Comparison of ENCODE assay signal across 12 mouse cellular contexts in genomic region chr1:22627013-22627412, GRCm38 (mm10).
DNase-seq lines count a peak whose midpoint lies in the region; ATAC-seq and TF ChIP-seq lines count a peak whose summit lies in the region.
"Had no signal": no experiment of that assay in that cellular context is flagged by ENCODE, and none has a peak within 500 bp of the region (broad histone marks: within the 10 kb centered on the region; RNA-seq: fewer than 3 reads in every experiment).

No protein-coding gene starts in this region.

- 0 out of 2 replicates have a peak, but pooled peaks have one; percentile 16 for TF ChIP-seq CTCF in kidney, adult 2 months (conservative IDR thresholded peaks at IDR 0.05; ENCODE audit: insufficient read depth, insufficient read length, low read depth, low read length)
- TF ChIP-seq CTCF in intestine, postnatal 0 days (IDR thresholded peaks at IDR 0.05; ENCODE audit: low read depth) = peak; percentile 62

- 35% methylated on average over 5 of the region's 5 CpGs for WGBS in kidney, adult 2 months
- 27% methylated on average over 5 of the region's 5 CpGs for WGBS in intestine, postnatal 0 days

- peak; percentile 42 for DNase-seq in cerebellum, adult 9-11 months
- DNase-seq in cerebellum, postnatal 4 days (ENCODE audit: low spot score in 2 of 2) = no peak
- no peak for DNase-seq in kidney, adult 2 months
- no peak for DNase-seq in kidney, postnatal 10 days
- peak; percentile 1 for DNase-seq in 416B (ENCODE audit: low read depth)
- DNase-seq in adrenal gland, adult 8-10 months = no peak
- DNase-seq in frontal cortex, postnatal 36 days (ENCODE audit: low spot score in 2 of 2) = no peak
- DNase-seq: kidney, postnatal 14 days; right cerebral cortex, postnatal 4 days had no signal

- no peak overlapping the region for H3K27ac ChIP-seq in kidney, adult 2 months (ENCODE audit: insufficient read depth, low read depth, low read length)
- no peak overlapping the region for H3K27ac ChIP-seq in intestine, postnatal 0 days (ENCODE audit: low read depth, low read length)
- H3K27ac ChIP-seq: limb, embryonic 10.5 days; lung, embryonic 15.5 days had no signal

- H3K4me2 ChIP-seq in intestine, postnatal 0 days (replicated peaks; ENCODE audit: low read depth) = no peak overlapping the region
- H3K4me2 ChIP-seq: lung, embryonic 15.5 days had no signal

- no peak for ATAC-seq in intestine, postnatal 0 days

- no peaks in the 10 kb centered on the region for H3K36me3 ChIP-seq in kidney, adult 2 months (ENCODE audit: control insufficient read depth, insufficient read depth, low read length)
- no peaks in the 10 kb centered on the region for H3K36me3 ChIP-seq in intestine, postnatal 0 days (ENCODE audit: control insufficient read depth, insufficient read depth)
- H3K36me3 ChIP-seq: limb, embryonic 10.5 days; lung, embryonic 15.5 days had no signal

- H3K4me3 ChIP-seq in kidney, adult 2 months (ENCODE audit: insufficient read depth, low read depth, low read length) = no peak overlapping the region
- no peak overlapping the region for H3K4me3 ChIP-seq in intestine, postnatal 0 days (ENCODE audit: low read depth, low read length)
- H3K4me3 ChIP-seq: limb, embryonic 10.5 days; lung, embryonic 15.5 days had no signal

- no peaks in the 10 kb centered on the region for H3K4me1 ChIP-seq in kidney, adult 2 months (ENCODE audit: control insufficient read depth, insufficient read depth, low read length)
- no peaks in the 10 kb centered on the region for H3K4me1 ChIP-seq in intestine, postnatal 0 days (replicated peaks; ENCODE audit: control insufficient read depth, insufficient read depth, low read length)
- H3K4me1 ChIP-seq: limb, embryonic 10.5 days; lung, embryonic 15.5 days had no signal

- no peaks in the 10 kb centered on the region for H3K27me3 ChIP-seq in kidney, adult 2 months (replicated peaks; ENCODE audit: control insufficient read depth, insufficient read depth, low read length)
- H3K27me3 ChIP-seq in intestine, postnatal 0 days (replicated peaks; ENCODE audit: control insufficient read depth, insufficient read depth, low read length) = no peaks in the 10 kb centered on the region
- H3K27me3 ChIP-seq: lung, embryonic 15.5 days had no signal

- no peak for TF ChIP-seq POLR2A in kidney, adult 2 months (IDR thresholded peaks at IDR 0.05; ENCODE audit: low read depth, low read length)

- no peaks in the 10 kb centered on the region for H3K9me3 ChIP-seq in intestine, postnatal 0 days (ENCODE audit: control insufficient read depth)
- H3K9me3 ChIP-seq: limb, embryonic 10.5 days; lung, embryonic 15.5 days had no signal

- no peak overlapping the region for H3K9ac ChIP-seq in intestine, postnatal 0 days (ENCODE audit: low read depth, low read length)
- H3K9ac ChIP-seq: lung, embryonic 15.5 days had no signal

Comparison
In these comparisons a context has a peak if more than half of its experiments do, and no peak if none do; other contexts are left out.
1. DNase-seq: peak in cerebellum, adult 9-11 months (single experiment) and 416B (single experiment); none in cerebellum, postnatal 4 days (0 of 2), kidney, adult 2 months (single experiment), kidney, postnatal 10 days (single experiment), adrenal gland, adult 8-10 months (single experiment) and frontal cortex, postnatal 36 days (0 of 2).